Mouse (Mus musculus): ENCODE results near the gene Rerg. TPM values are rescaled to one million over a fixed set of nuclear protein-coding genes. Genes with fewer than 3 reads are reported as not detected.

Gene Rerg
- polyA plus RNA-seq, 1 experiment from 2014 or later = 11.6 TPM

DNA sequence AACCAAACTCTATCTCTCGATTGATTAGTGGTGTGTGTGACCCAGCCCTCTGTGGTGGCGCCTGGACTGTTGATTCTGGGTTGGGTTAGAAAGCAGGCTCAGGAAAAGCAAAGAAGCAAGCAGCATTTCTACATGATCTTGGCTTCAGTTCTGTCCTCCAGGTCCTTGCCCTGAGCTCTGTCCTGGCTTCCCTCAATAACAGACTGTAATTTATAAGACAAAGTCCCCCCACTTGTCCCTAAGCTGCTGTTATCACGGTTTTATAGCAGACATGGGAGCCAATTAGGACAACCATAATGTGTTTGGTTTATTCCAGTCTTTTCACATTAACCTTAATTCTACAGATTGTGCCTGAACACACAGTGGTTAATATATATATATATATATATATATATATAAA lies 82.8 kb downstream of the Rerg start:
- WGBS = 63% methylated on average over 3 of the region's 3 CpGs
- Histone ChIP-seq H3K27me3 (replicated peaks; ENCODE audit: control insufficient read depth, insufficient read depth, low read length) (no peaks in the 10 kb centered on the region), H3K9me3 (ENCODE audit: control insufficient read depth) (no peaks in the 10 kb centered on the region), H3K27ac (ENCODE audit: low read depth, low read length) (no peak overlapping the region), H3K36me3 (ENCODE audit: control insufficient read depth, insufficient read depth) (no peaks in the 10 kb centered on the region), H3K4me2 (replicated peaks; ENCODE audit: low read depth) (no peak overlapping the region), H3K4me1 (replicated peaks; ENCODE audit: control insufficient read depth, insufficient read depth, low read length) (no peaks in the 10 kb centered on the region), H3K9ac (ENCODE audit: low read depth, low read length) (no peak overlapping the region), H3K4me3 (ENCODE audit: low read depth, low read length) (no peak overlapping the region)
- no peak for ATAC-seq
- no peak for TF ChIP-seq CTCF (IDR thresholded peaks at IDR 0.05; ENCODE audit: low read depth)

DNA sequence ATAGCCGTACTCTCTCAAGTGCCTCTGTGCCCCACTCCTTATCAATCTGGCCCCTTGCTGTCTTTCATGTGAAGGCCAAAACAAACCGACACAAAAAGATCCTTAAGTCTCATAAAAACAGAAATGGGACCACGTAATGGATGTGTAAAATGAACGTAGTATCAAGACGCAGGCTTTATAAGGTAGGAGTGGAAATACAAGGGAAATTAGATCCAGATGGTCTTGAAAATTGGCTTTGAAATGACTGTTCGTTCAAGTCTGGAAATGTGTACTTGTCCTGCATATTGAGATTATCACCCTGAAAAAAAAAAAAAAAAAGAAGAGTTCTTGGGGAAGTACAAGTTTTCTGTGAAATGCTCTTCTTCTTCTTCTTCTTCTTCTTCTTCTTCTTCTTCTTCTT lies 90.6 kb downstream of the Rerg start:
- no peaks in the 10 kb centered on the region for H3K27me3 ChIP-seq (replicated peaks; ENCODE audit: control insufficient read depth, insufficient read depth, low read length)
- H3K9ac ChIP-seq (ENCODE audit: low read depth, low read length) = no peak overlapping the region
- ATAC-seq = no peak
- H3K4me2 ChIP-seq (replicated peaks; ENCODE audit: low read depth) = no peak overlapping the region
- TF ChIP-seq CTCF (IDR thresholded peaks at IDR 0.05; ENCODE audit: low read depth) = no peak
- no peak overlapping the region for H3K4me3 ChIP-seq (ENCODE audit: low read depth, low read length)
- H3K36me3 ChIP-seq (ENCODE audit: control insufficient read depth, insufficient read depth) = no peaks in the 10 kb centered on the region
- 84% methylated on average over 6 of the region's 6 CpGs for WGBS
- no peaks in the 10 kb centered on the region for H3K9me3 ChIP-seq (ENCODE audit: control insufficient read depth)
- no peaks in the 10 kb centered on the region for H3K4me1 ChIP-seq (replicated peaks; ENCODE audit: control insufficient read depth, insufficient read depth, low read length)
- no peak overlapping the region for H3K27ac ChIP-seq (ENCODE audit: low read depth, low read length)

- Histone ChIP-seq H3K27me3 (replicated peaks; ENCODE audit: control insufficient read depth, insufficient read depth, low read length) (no peaks in the 10 kb centered on the region), H3K27ac (ENCODE audit: low read depth, low read length) (no peak overlapping the region), H3K36me3 (ENCODE audit: control insufficient read depth, insufficient read depth) (no peaks in the 10 kb centered on the region), H3K9ac (ENCODE audit: low read depth, low read length) (no peak overlapping the region), H3K9me3 (ENCODE audit: control insufficient read depth) (no peaks in the 10 kb centered on the region), H3K4me3 (ENCODE audit: low read depth, low read length) (no peak overlapping the region), H3K4me1 (replicated peaks; ENCODE audit: control insufficient read depth, insufficient read depth, low read length) (no peaks in the 10 kb centered on the region), H3K4me2 (replicated peaks; ENCODE audit: low read depth) (no peak overlapping the region)
- ATAC-seq = no peak
- 80% methylated on average over 13 of the region's 13 CpGs for WGBS
- TF ChIP-seq CTCF (IDR thresholded peaks at IDR 0.05; ENCODE audit: low read depth) = no peak
These were observed 93.6 kb downstream of the Rerg start for GRCm38 (mm10) chr6:137076731-137077130.

- TF ChIP-seq CTCF (IDR thresholded peaks at IDR 0.05; ENCODE audit: low read depth) = no peak
- Histone ChIP-seq H3K4me2 (replicated peaks; ENCODE audit: low read depth) (no peak overlapping the region), H3K4me3 (ENCODE audit: low read depth, low read length) (no peak overlapping the region), H3K9me3 (ENCODE audit: control insufficient read depth) (no peaks in the 10 kb centered on the region), H3K27me3 (replicated peaks; ENCODE audit: control insufficient read depth, insufficient read depth, low read length) (no peaks in the 10 kb centered on the region), H3K27ac (ENCODE audit: low read depth, low read length) (no peak overlapping the region), H3K9ac (ENCODE audit: low read depth, low read length) (no peak overlapping the region), H3K4me1 (replicated peaks; ENCODE audit: control insufficient read depth, insufficient read depth, low read length) (no peaks in the 10 kb centered on the region), H3K36me3 (ENCODE audit: control insufficient read depth, insufficient read depth) (no peaks in the 10 kb centered on the region)
- 79% methylated on average over 6 of the region's 6 CpGs for WGBS
- ATAC-seq = no peak
These were observed 94.1 kb downstream of the Rerg start for GRCm38 (mm10) chr6:137076225-137076624.

GRCm38 (mm10) chr6:137072256-137072655 lies 98.0 kb downstream of the Rerg start:
- ATAC-seq = no peak
- H3K36me3 ChIP-seq (ENCODE audit: control insufficient read depth, insufficient read depth) = no peaks in the 10 kb centered on the region
- H3K4me3 ChIP-seq (ENCODE audit: low read depth, low read length) = no peak overlapping the region
- 57% methylated on average over 8 of the region's 8 CpGs for WGBS
- H3K9me3 ChIP-seq (ENCODE audit: control insufficient read depth) = no peaks in the 10 kb centered on the region
- no peak for TF ChIP-seq CTCF (IDR thresholded peaks at IDR 0.05; ENCODE audit: low read depth)
- H3K4me2 ChIP-seq (replicated peaks; ENCODE audit: low read depth) = no peak overlapping the region
- H3K27ac ChIP-seq (ENCODE audit: low read depth, low read length) = no peak overlapping the region
- H3K27me3 ChIP-seq (replicated peaks; ENCODE audit: control insufficient read depth, insufficient read depth, low read length) = no peaks in the 10 kb centered on the region
- H3K9ac ChIP-seq (ENCODE audit: low read depth, low read length) = no peak overlapping the region
- H3K4me1 ChIP-seq (replicated peaks; ENCODE audit: control insufficient read depth, insufficient read depth, low read length) = no peaks in the 10 kb centered on the region

- no peaks in the 10 kb centered on the region for H3K27me3 ChIP-seq (replicated peaks; ENCODE audit: control insufficient read depth, insufficient read depth, low read length)
- H3K9ac ChIP-seq (ENCODE audit: low read depth, low read length) = no peak overlapping the region
- no peaks in the 10 kb centered on the region for H3K36me3 ChIP-seq (ENCODE audit: control insufficient read depth, insufficient read depth)
- no peak overlapping the region for H3K4me3 ChIP-seq (ENCODE audit: low read depth, low read length)
- TF ChIP-seq CTCF (IDR thresholded peaks at IDR 0.05; ENCODE audit: low read depth) = no peak
- no peak for ATAC-seq
- no peak overlapping the region for H3K27ac ChIP-seq (ENCODE audit: low read depth, low read length)
- H3K9me3 ChIP-seq (ENCODE audit: control insufficient read depth) = no peaks in the 10 kb centered on the region
- no peaks in the 10 kb centered on the region for H3K4me1 ChIP-seq (replicated peaks; ENCODE audit: control insufficient read depth, insufficient read depth, low read length)
- WGBS = 84% methylated on average over 9 of the region's 9 CpGs
- no peak overlapping the region for H3K4me2 ChIP-seq (replicated peaks; ENCODE audit: low read depth)
These were observed 98.8 kb downstream of the Rerg start for GRCm38 (mm10) chr6:137071466-137071865.

DNA sequence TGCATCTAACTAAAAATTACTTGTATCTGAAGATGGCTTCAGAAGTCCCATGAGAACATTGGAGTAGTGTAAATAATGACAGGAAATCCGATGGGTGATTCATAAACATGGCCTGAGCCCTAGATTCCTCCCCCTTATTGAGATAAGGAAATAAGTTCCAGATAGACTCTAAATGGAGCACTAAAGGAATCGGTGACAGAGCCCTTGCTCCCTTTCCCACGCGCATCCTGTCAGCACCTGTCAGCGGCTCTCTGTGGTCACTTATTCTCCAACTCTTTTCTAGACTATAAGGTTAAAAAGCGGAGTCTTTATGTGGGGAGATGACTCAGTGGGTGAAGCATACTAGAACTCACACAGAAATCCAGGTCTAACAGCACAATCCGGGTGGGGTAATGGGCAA lies 104.8 kb downstream of the Rerg start:
- TF ChIP-seq CTCF (IDR thresholded peaks at IDR 0.05; ENCODE audit: low read depth) = no peak

More for the DNA sequence above, 104.8 kb downstream of the Rerg start:
- WGBS = 76% methylated on average over 7 of the region's 7 CpGs
- Histone ChIP-seq H3K9ac (ENCODE audit: low read depth, low read length) (no peak overlapping the region), H3K27ac (ENCODE audit: low read depth, low read length) (no peak overlapping the region), H3K4me2 (replicated peaks; ENCODE audit: low read depth) (no peak overlapping the region), H3K36me3 (ENCODE audit: control insufficient read depth, insufficient read depth) (no peaks in the 10 kb centered on the region), H3K4me1 (replicated peaks; ENCODE audit: control insufficient read depth, insufficient read depth, low read length) (0 out of 2 replicates have a peak, but pooled peaks cover 7% of the 10 kb centered on the region), H3K9me3 (ENCODE audit: control insufficient read depth) (no peaks in the 10 kb centered on the region), H3K27me3 (replicated peaks; ENCODE audit: control insufficient read depth, insufficient read depth, low read length) (no peaks in the 10 kb centered on the region), H3K4me3 (ENCODE audit: low read depth, low read length) (no peak overlapping the region)
- ATAC-seq = no peak

Data from intestine, postnatal 0 days (tissue).